Mouse (Mus musculus) midbrain, embryonic 10.5 days (tissue): ENCODE measurements around the gene Kpna2. TPM values are rescaled to one million over a fixed set of nuclear protein-coding genes. Genes with fewer than 3 reads are reported as not detected.

Experiments
- DNase-seq: peaks from one replicate; pipeline ENCODE4 v3.0.0-alpha.2; 2017; ENCODE audit warnings: low spot score
- H3K27ac ChIP-seq: fragments of 300-500 bp; sonication (generic); replicated peaks from 2 replicates; pipeline ENCODE4 v1.5.1; 2016; ENCODE audit warnings: mild to moderate bottlenecking
- H3K27me3 ChIP-seq: fragments of 300-500 bp; sonication (generic); 2 replicates; pipeline ENCODE4 v1.6.1; 2016; ENCODE audit warnings: low read depth, mild to moderate bottlenecking; ENCODE audit not compliant: poor library complexity, severe bottlenecking
- H3K36me3 ChIP-seq: fragments of 300-500 bp; sonication (generic); 2 replicates; pipeline ENCODE4 v1.6.1; 2016; ENCODE audit warnings: mild to moderate bottlenecking, moderate library complexity
- H3K4me1 ChIP-seq: fragments of 300-500 bp; sonication (generic); 2 replicates; pipeline ENCODE4 v1.6.1; 2016
- H3K4me3 ChIP-seq: fragments of 300-500 bp; sonication (generic); 2 replicates; pipeline ENCODE4 v1.5.1; 2016; ENCODE audit warnings: mild to moderate bottlenecking, moderate library complexity
- H3K9me3 ChIP-seq: fragments of 300-500 bp; sonication (generic); replicated peaks from 2 replicates; pipeline ENCODE4 v1.6.1; 2016; ENCODE audit warnings: mild to moderate bottlenecking
- WGBS: fragments of 180-500 bp; shearing (Covaris S2); methylation state at CpG from one replicate; pipeline ENCODE4 v1.1.7; 2016; 5-methylcytosine and 5-hydroxymethylcytosine counted together
- polyA plus RNA-seq: library from polyadenylated mRNA; unstranded; fragments of >200 nt; fragmentation: Nextera tagmentation; extraction: Ambion mirVana; gene quantifications from 2 replicates; pipeline ENCODE4 v1.2.1, GENCODE M21; 2016

Kpna2 gene
- polyA plus RNA-seq, 1 experiment from 2014 or later, result 771 TPM

DNA sequence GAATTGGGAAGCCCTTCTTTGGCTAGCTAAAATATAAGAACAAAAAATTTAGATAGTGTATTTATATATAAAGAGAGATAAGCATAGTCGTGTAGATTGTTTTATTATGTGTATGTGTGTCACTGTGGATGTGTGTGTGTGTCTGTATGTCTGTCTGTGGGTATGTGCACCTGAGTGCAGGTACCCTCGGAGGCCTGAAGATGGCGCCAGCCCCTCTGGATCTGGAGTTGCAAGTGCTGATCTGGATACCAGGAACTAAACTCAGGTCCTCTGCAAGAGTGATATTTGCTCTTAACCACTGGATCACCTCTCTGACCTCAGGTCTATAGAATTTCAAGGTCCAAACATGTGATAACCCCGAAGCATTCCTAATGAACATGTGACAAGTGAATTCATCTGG lies 33.5 kb downstream of the Kpna2 start:
- H3K4me3 ChIP-seq, result no peak overlapping the region
- H3K4me1 ChIP-seq, result 0 out of 2 replicates have a peak, but pooled peaks cover 3% of the 10 kb centered on the region
- no peaks in the 10 kb centered on the region for H3K36me3 ChIP-seq
- DNase-seq, result no peak
- H3K27ac ChIP-seq, result no peak overlapping the region
- no peaks in the 10 kb centered on the region for H3K27me3 ChIP-seq
- H3K9me3 ChIP-seq, result no peaks in the 10 kb centered on the region
- WGBS, result 86% methylated on average over 4 of the region's 4 CpGs

GRCm38 (mm10) chr11:106962310-106962709 lies 37.0 kb downstream of the Kpna2 start:
- 89% methylated on average over 9 of the region's 9 CpGs for WGBS
- H3K4me1 ChIP-seq, result peaks cover 3% of the 10 kb centered on the region; the same call in 1 of the 2 replicates
- no peak overlapping the region for H3K27ac ChIP-seq
- H3K36me3 ChIP-seq, result no peaks in the 10 kb centered on the region
- no peak for DNase-seq
- H3K27me3 ChIP-seq, result no peaks in the 10 kb centered on the region
- no peak overlapping the region for H3K4me3 ChIP-seq
- no peaks in the 10 kb centered on the region for H3K9me3 ChIP-seq

DNA sequence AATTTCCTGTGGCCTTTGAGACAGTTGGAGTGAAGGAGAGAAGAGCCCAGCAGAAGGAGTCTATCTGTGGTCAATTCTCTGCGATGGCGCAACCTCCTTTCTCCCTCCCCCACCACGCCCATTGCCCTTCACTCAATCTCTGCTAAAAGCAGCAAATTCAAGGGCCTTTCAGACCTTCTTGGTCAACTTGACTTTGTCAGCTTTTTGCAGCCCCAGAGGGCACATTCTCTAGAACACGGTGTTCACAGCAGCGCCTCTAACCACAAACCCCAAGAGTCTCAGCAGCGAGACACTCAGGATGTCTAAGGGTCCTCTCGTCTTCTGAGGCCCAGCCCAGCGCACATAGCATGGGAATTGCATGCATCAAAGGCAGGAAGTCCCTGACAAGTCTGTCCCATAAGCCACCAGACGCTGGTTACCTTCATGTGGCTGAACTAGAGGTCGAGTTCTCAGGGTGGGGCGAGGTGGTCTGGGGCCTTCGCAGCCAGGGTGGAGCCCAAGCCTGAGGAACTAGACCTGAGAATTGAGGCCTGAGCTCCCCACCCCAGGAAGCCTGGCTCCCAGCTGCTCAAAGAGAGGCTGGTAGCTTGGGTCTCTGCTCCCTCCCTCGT lies 37.8 kb downstream of the Kpna2 start:
- DNase-seq, result no peak
- no peaks in the 10 kb centered on the region for H3K9me3 ChIP-seq
- no peaks in the 10 kb centered on the region for H3K27me3 ChIP-seq
- 81% methylated on average over 13 of the region's 13 CpGs for WGBS
- H3K4me3 ChIP-seq, result no peak overlapping the region
- H3K4me1 ChIP-seq, result peaks cover 3% of the 10 kb centered on the region; the same call in 1 of the 2 replicates
- no peak overlapping the region for H3K27ac ChIP-seq
- H3K36me3 ChIP-seq, result no peaks in the 10 kb centered on the region

DNA sequence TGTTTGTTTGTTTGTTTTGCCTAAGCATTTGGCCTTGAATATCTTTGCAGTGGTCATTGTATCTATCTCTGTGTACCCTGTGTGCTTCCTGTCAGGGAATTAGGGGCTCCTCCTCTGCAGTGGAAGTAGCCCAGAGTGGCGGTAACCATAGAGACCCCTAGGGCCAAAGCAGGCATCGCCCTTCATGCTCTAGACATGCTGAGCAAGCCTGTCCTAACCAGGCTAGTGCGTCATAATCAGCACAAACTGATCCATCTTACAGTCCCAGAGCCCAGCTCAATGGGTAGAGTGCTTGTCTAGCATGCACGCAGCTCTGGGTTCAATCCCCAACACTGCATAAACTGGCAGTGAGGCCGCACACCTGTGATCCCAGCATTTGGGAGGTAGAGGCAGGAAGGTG lies 40.2 kb downstream of the Kpna2 start:
- 81% methylated on average over 5 of the region's 5 CpGs for WGBS
- H3K4me3 ChIP-seq, result no peak overlapping the region
- H3K27me3 ChIP-seq, result no peaks in the 10 kb centered on the region
- no peaks in the 10 kb centered on the region for H3K9me3 ChIP-seq
- no peak for DNase-seq
- H3K4me1 ChIP-seq, result peaks cover 3% of the 10 kb centered on the region; the same call in 1 of the 2 replicates
- H3K36me3 ChIP-seq, result no peaks in the 10 kb centered on the region
- H3K27ac ChIP-seq, result no peak overlapping the region

- Histone ChIP-seq H3K9me3 (no peaks in the 10 kb centered on the region), H3K4me1 (peaks cover 3% of the 10 kb centered on the region; the same call in 1 of the 2 replicates), H3K4me3 (no peak overlapping the region), H3K27me3 (no peaks in the 10 kb centered on the region), H3K36me3 (no peaks in the 10 kb centered on the region), H3K27ac (no peak overlapping the region)
- no peak for DNase-seq
- 87% methylated on average over 6 of the region's 6 CpGs for WGBS
Measured at GRCm38 (mm10) chr11:106958407-106959071, 40.8 kb downstream of the Kpna2 start.

- Histone ChIP-seq H3K36me3 (no peaks in the 10 kb centered on the region), H3K9me3 (no peaks in the 10 kb centered on the region)
- WGBS, result 86% methylated on average over 12 of the region's 12 CpGs
Measured at GRCm38 (mm10) chr11:106957271-106957980, 41.9 kb downstream of the Kpna2 start.

GRCm38 (mm10) chr11:106954566-106954965 lies 44.8 kb downstream of the Kpna2 start:
- no peak overlapping the region for H3K4me3 ChIP-seq
- no peak for DNase-seq
- WGBS, result 82% methylated on average over 8 of the region's 8 CpGs
- no peaks in the 10 kb centered on the region for H3K27me3 ChIP-seq
- no peaks in the 10 kb centered on the region for H3K36me3 ChIP-seq
- no peaks in the 10 kb centered on the region for H3K9me3 ChIP-seq
- H3K4me1 ChIP-seq, result no peaks in the 10 kb centered on the region; the same call in 1 of the 2 replicates
- H3K27ac ChIP-seq, result no peak overlapping the region

More at GRCm38 (mm10) chr11:106957271-106957980, 41.9 kb downstream of the Kpna2 start:
- H3K27ac ChIP-seq, result no peak overlapping the region
- H3K4me1 ChIP-seq, result peaks cover 3% of the 10 kb centered on the region; the same call in 1 of the 2 replicates
- no peaks in the 10 kb centered on the region for H3K27me3 ChIP-seq
- H3K4me3 ChIP-seq, result no peak overlapping the region
- DNase-seq, result no peak

GRCm38 (mm10) chr11:106954116-106954515 lies 45.2 kb downstream of the Kpna2 start:
- Histone ChIP-seq H3K9me3 (no peaks in the 10 kb centered on the region), H3K4me3 (no peak overlapping the region), H3K27me3 (no peaks in the 10 kb centered on the region), H3K27ac (no peak overlapping the region), H3K4me1 (no peaks in the 10 kb centered on the region; the same call in 1 of the 2 replicates), H3K36me3 (no peaks in the 10 kb centered on the region)
- WGBS, result 85% methylated on average over 9 of the region's 9 CpGs
- DNase-seq, result no peak

Other genes starting within 250 kb of the Kpna2 start
- 15.3 and 17.2 TPM in 2 replicates for gene Pecam1, start 248.9 kb downstream of the Kpna2 start, polyA plus RNA-seq
- 0.67 and 1.1 TPM in 2 replicates for gene Milr1, start 248.3 kb downstream of the Kpna2 start, polyA plus RNA-seq
- gene Polg2, start 220.0 kb downstream of the Kpna2 start, polyA plus RNA-seq, result 10.2 and 10.7 TPM in 2 replicates
- gene Ddx5, start 210.4 kb downstream of the Kpna2 start, polyA plus RNA-seq, result 295 and 331 TPM in 2 replicates
- 18.0 and 19.1 TPM in 2 replicates for gene Cep95, start 210.3 kb downstream of the Kpna2 start, polyA plus RNA-seq
- gene Smurf2, start 78.8 kb downstream of the Kpna2 start, polyA plus RNA-seq, result 12.1 and 13.8 TPM in 2 replicates
- 2.0 and 3.2 TPM in 2 replicates for gene 1810010H24Rik, start 26.1 kb upstream of the Kpna2 start, polyA plus RNA-seq
- gene Bptf, start 132.6 kb upstream of the Kpna2 start, polyA plus RNA-seq, result 30.1 and 31.7 TPM in 2 replicates
- gene Nol11, start 189.8 kb upstream of the Kpna2 start, polyA plus RNA-seq, result 71.0 and 71.6 TPM in 2 replicates